ENCODE assay signal across 15 mouse cellular contexts in genomic region chr16:21293010-21293409, GRCm38 (mm10).
DNase-seq lines count a peak whose midpoint lies in the region; ATAC-seq and TF ChIP-seq lines count a peak whose summit lies in the region.
"Had no signal": no experiment of that assay in that cellular context is flagged by ENCODE, and none has a peak within 500 bp of the region (broad histone marks: within the 10 kb centered on the region; RNA-seq: fewer than 3 reads in every experiment).

No protein-coding gene starts in this region.

- intact Hi-C loops in gastrocnemius, adult 2 months (cut with DNase I) = loop anchor here (2.0 kb wide), 1 partner anchor 46 kb away; no protein-coding TSS in a partner anchor
- intact Hi-C loops in gastrocnemius, postnatal 36 days (cut with DNase I) = no loop called here

- H3K36me3 ChIP-seq in kidney, postnatal 0 days (ENCODE audit: insufficient read depth, low read length) = no peaks in the 10 kb centered on the region
- H3K36me3 ChIP-seq: neural tube, embryonic 13.5 days had no signal

- peaks cover 11% of the 10 kb centered on the region for H3K4me1 ChIP-seq in kidney, postnatal 0 days (replicated peaks; ENCODE audit: insufficient read depth, low read length)

- peak overlapping the region; percentile 65 for H3K27ac ChIP-seq in gastrocnemius, adult 2 months
- no peak overlapping the region for H3K27ac ChIP-seq in kidney, postnatal 0 days
- H3K27ac ChIP-seq: macrophage; neural tube, embryonic 13.5 days had no signal

- no peak for TF ChIP-seq CTCF in gastrocnemius, adult 2 months (IDR thresholded peaks at IDR 0.05)
- peak; percentile 48 for TF ChIP-seq CTCF in kidney, postnatal 0 days (IDR thresholded peaks at IDR 0.05; ENCODE audit: low read depth)

- WGBS in kidney, postnatal 0 days = 39% methylated on average over 11 of the region's 11 CpGs

- H3K9me3 ChIP-seq in kidney, postnatal 0 days (replicated peaks; ENCODE audit: low read length) = no peaks in the 10 kb centered on the region; the same call in 1 of the 2 replicates
- H3K9me3 ChIP-seq: neural tube, embryonic 13.5 days had no signal

- no peaks in the 10 kb centered on the region for H3K27me3 ChIP-seq in kidney, postnatal 0 days (ENCODE audit: insufficient read depth, low read length)

- no peak overlapping the region for H3K4me2 ChIP-seq in kidney, postnatal 0 days (ENCODE audit: low read length)
- H3K4me2 ChIP-seq: neural tube, embryonic 13.5 days had no signal

- ATAC-seq in kidney, postnatal 0 days (replicated peaks; ENCODE audit: low FRiP score, low read depth) = no peak
- no peak for ATAC-seq in frontal cortex, adult (ENCODE audit: low TSS enrichment)
- ATAC-seq: midbrain, embryonic 16.5 days had no signal

- no peak overlapping the region for H3K4me3 ChIP-seq in gastrocnemius, adult 2 months
- H3K4me3 ChIP-seq in kidney, postnatal 0 days (replicated peaks; ENCODE audit: low read depth, low read length) = no peak overlapping the region
- H3K4me3 ChIP-seq: neural tube, embryonic 13.5 days had no signal

- no peak overlapping the region for H3K9ac ChIP-seq in kidney, postnatal 0 days (ENCODE audit: low read depth, low read length)
- H3K9ac ChIP-seq: neural tube, embryonic 13.5 days had no signal

- no peak for DNase-seq in gastrocnemius, adult 2 months
- no peak for DNase-seq in gastrocnemius, postnatal 36 days
- DNase-seq in kidney, postnatal 0 days (ENCODE audit: low spot score) = no peak
- DNase-seq in kidney, adult 9 months = no peak
- peak; percentile 59 for DNase-seq in retina, postnatal 1 day
- no peak for DNase-seq in retina, embryonic 14.5 days (ENCODE audit: low spot score)
- DNase-seq in layer of hippocampus, adult 9-10 months (ENCODE audit: low spot score) = no peak
- DNase-seq: adrenal gland, postnatal 10 days; cerebellum, postnatal 25 days; right cerebral cortex, postnatal 25 days; thymus, adult 2 months had no signal
